Mouse (Mus musculus) heart, adult 2 months (tissue): ENCODE results near the gene Yju2.

ENCODE experiments used
- CTCF ChIP-seq: fragments of 200-600 bp; IDR thresholded peaks from 2 replicates; pipeline ENCODE4 v1.8.1; 2022; ENCODE audit warnings: antibody characterized with exemption, mild to moderate bottlenecking, moderate library complexity
- POLR2A ChIP-seq: fragments of 200-500 bp; IDR thresholded peaks from 2 replicates; pipeline ENCODE4 v1.6.1; 2011; ENCODE audit warnings: mild to moderate bottlenecking, low read depth, low read length, control low read depth; ENCODE audit not compliant: insufficient read depth

DNA sequence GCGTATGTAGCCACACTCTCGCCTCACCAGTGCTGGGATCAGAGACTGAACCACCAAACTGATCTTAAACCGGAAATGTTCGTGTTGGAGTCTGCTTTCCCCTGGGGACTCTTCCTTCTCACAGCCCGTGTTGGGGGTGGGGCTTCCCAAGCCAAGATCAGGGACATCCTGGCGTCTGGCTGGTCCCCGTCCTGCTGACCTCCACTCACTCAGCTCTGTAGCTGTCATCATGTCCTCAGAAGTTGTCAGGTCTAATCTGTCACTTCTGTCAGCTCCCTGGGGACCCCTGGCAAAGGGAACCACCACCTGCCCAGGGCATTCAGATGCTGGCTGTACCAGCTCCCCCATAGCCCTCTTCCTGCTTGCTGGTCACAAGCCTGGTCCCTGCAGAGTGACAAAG lies 9.3 kb downstream of the Yju2 start:
- TF ChIP-seq POLR2A = no peak
- no peak for TF ChIP-seq CTCF
